Mouse (Mus musculus) liver, embryonic 12.5 days (tissue): Measurements from ENCODE around the gene Lgals4. TPM values are rescaled to one million over a fixed set of nuclear protein-coding genes. Genes with fewer than 3 reads are reported as not detected.

Source experiments
- polyA plus RNA-seq: library from polyadenylated mRNA; unstranded; fragments of >200 nt; fragmentation: Nextera tagmentation; extraction: Ambion mirVana; gene quantifications from 2 replicates; pipeline ENCODE4 v1.2.1, GENCODE M21; 2016

The Lgals4 gene
- polyA plus RNA-seq, 1 experiment from 2014 or later: 3.6 TPM

Other genes starting within 250 kb of the Lgals4 start
- gene Samd4b, start 235.7 kb upstream of the Lgals4 start, polyA plus RNA-seq: 10.0 and 12.5 TPM in 2 replicates
- 24.3 and 24.6 TPM in 2 replicates for gene Pak4, start 235.7 kb upstream of the Lgals4 start, polyA plus RNA-seq
- not detected in 2 replicates for gene Acp7, start 202.5 kb upstream of the Lgals4 start, polyA plus RNA-seq
- gene Fbxo27, start 141.0 kb upstream of the Lgals4 start, polyA plus RNA-seq: 0.28 and 0.48 TPM in 2 replicates
- gene Fbxo17, start 117.0 kb upstream of the Lgals4 start, polyA plus RNA-seq: 1.7 and 1.9 TPM in 2 replicates
- 122 and 123 TPM in 2 replicates for gene Mrps12, start 92.0 kb upstream of the Lgals4 start, polyA plus RNA-seq
- 20.4 and 22.3 TPM in 2 replicates for gene Sars2, start 91.9 kb upstream of the Lgals4 start, polyA plus RNA-seq
- not detected in 2 replicates for gene Ccer2, start 77.7 kb upstream of the Lgals4 start, polyA plus RNA-seq
- 28.5 and 29.0 TPM in 2 replicates for gene Sirt2, start 67.1 kb upstream of the Lgals4 start, polyA plus RNA-seq
- 41.6 and 43.1 TPM in 2 replicates for gene Nfkbib, start 66.3 kb upstream of the Lgals4 start, polyA plus RNA-seq
- gene Rinl, start 44.9 kb upstream of the Lgals4 start, polyA plus RNA-seq: 14.5 and 16.1 TPM in 2 replicates
- 186 and 188 TPM in 2 replicates for gene Hnrnpl, start 25.3 kb upstream of the Lgals4 start, polyA plus RNA-seq
- gene Ech1, start 8.6 kb upstream of the Lgals4 start, polyA plus RNA-seq: 72.3 and 73.6 TPM in 2 replicates
- 0.25 TPM in 1 of 2 replicates, not detected in the other for gene Lgals7, start 30.0 kb downstream of the Lgals4 start, polyA plus RNA-seq
- 0.12 and 0.13 TPM in 2 replicates for gene Capn12, start 47.6 kb downstream of the Lgals4 start, polyA plus RNA-seq
- 165 and 166 TPM in 2 replicates for gene Actn4, start 128.5 kb downstream of the Lgals4 start, polyA plus RNA-seq
- 325 and 336 TPM in 2 replicates for gene Eif3k, start 148.0 kb downstream of the Lgals4 start, polyA plus RNA-seq
- gene Map4k1, start 148.2 kb downstream of the Lgals4 start, polyA plus RNA-seq: 33.3 and 35.0 TPM in 2 replicates